Mouse (Mus musculus): Measurements from ENCODE around the gene Olfr129. TPM values are rescaled to one million over a fixed set of nuclear protein-coding genes. Genes with fewer than 3 reads are reported as not detected.

Gene Olfr129
- polyA plus RNA-seq, 2 experiments: not detected

DNA sequence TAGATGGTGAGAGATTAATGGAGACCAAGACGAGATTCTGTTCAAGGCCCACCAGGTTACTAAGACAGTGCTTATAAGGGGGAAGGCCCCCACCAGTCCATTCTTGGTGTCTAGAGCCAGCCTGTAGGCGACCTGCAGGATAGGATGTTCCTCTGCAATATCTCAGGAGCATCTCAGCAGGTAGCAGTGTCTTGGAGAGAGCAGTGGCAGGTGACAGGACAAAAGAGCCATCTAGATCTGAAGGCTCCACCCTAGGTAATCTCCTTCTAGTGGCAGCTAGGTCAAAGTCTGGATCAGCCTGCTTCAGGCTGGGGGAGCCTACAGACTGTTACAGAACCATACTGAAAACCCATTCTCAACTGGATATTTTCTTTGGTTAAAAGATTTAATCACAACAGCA, 54.9 kb downstream of the Olfr129 start:
- 60% methylated on average over 2 of the region's 2 CpGs for WGBS
- Histone ChIP-seq H3K4me1 (ENCODE audit: control insufficient read depth, insufficient read depth, low read length) (no peaks in the 10 kb centered on the region), H3K36me3 (ENCODE audit: control insufficient read depth, insufficient read depth, low read length) (no peaks in the 10 kb centered on the region), H3K27ac (replicated peaks; ENCODE audit: low read depth, low read length) (no peak overlapping the region), H3K4me3 (replicated peaks; ENCODE audit: low read length) (no peak overlapping the region), H3K9me3 (ENCODE audit: control insufficient read depth, low read length) (no peaks in the 10 kb centered on the region), H3K9ac (ENCODE audit: low read depth, low read length, severe bottlenecking) (no peak overlapping the region), H3K27me3 (ENCODE audit: control insufficient read depth, insufficient read depth, low read length) (no peaks in the 10 kb centered on the region), H3K4me2 (replicated peaks; ENCODE audit: low read depth, low read length, severe bottlenecking) (no peak overlapping the region)
- no peak for ATAC-seq (ENCODE audit: low FRiP score, low read depth)
- no peak for TF ChIP-seq POLR2A (IDR thresholded peaks at IDR 0.05; ENCODE audit: borderline replicate concordance, extremely low read depth, insufficient read depth, insufficient read length)
- DNase-seq (ENCODE audit: low spot score): no peak

Other genes starting within 250 kb of the Olfr129 start
- not detected in 2 replicates for gene Olfr125, start 227.1 kb downstream of the Olfr129 start, polyA plus RNA-seq (2012; rRNA removed)
- gene Olfr125, start 227.1 kb downstream of the Olfr129 start, polyA plus RNA-seq (2014; fragmentation: Nextera tagmentation; extraction: Ambion mirVana): not detected in 2 replicates
- not detected in 2 replicates for gene Olfr126, start 212.6 kb downstream of the Olfr129 start, polyA plus RNA-seq (2012; rRNA removed)
- gene Olfr126, start 212.6 kb downstream of the Olfr129 start, polyA plus RNA-seq (2014; fragmentation: Nextera tagmentation; extraction: Ambion mirVana): not detected in 2 replicates
- gene Olfr127, start 159.6 kb downstream of the Olfr129 start, polyA plus RNA-seq (2012; rRNA removed): not detected in 2 replicates
- not detected in 2 replicates for gene Olfr127, start 159.6 kb downstream of the Olfr129 start, polyA plus RNA-seq (2014; fragmentation: Nextera tagmentation; extraction: Ambion mirVana)
- not detected in 2 replicates for gene Olfr128, start 139.5 kb downstream of the Olfr129 start, polyA plus RNA-seq (2012; rRNA removed)
- not detected in 2 replicates for gene Olfr128, start 139.5 kb downstream of the Olfr129 start, polyA plus RNA-seq (2014; fragmentation: Nextera tagmentation; extraction: Ambion mirVana)
- gene Olfr761, start 107.0 kb downstream of the Olfr129 start, polyA plus RNA-seq (2012; rRNA removed): not detected in 2 replicates
- gene Olfr761, start 107.0 kb downstream of the Olfr129 start, polyA plus RNA-seq (2014; fragmentation: Nextera tagmentation; extraction: Ambion mirVana): not detected in 2 replicates
- not detected in 2 replicates for gene Olfr130, start 3.8 kb upstream of the Olfr129 start, polyA plus RNA-seq (2012; rRNA removed)
- not detected in 2 replicates for gene Olfr130, start 3.8 kb upstream of the Olfr129 start, polyA plus RNA-seq (2014; fragmentation: Nextera tagmentation; extraction: Ambion mirVana)
- not detected in 2 replicates for gene Olfr131, start 28.6 kb upstream of the Olfr129 start, polyA plus RNA-seq (2012; rRNA removed)
- not detected in 2 replicates for gene Olfr131, start 28.6 kb upstream of the Olfr129 start, polyA plus RNA-seq (2014; fragmentation: Nextera tagmentation; extraction: Ambion mirVana)
- gene Olfr132, start 74.4 kb upstream of the Olfr129 start, polyA plus RNA-seq (2012; rRNA removed): not detected in 2 replicates
- gene Olfr132, start 74.4 kb upstream of the Olfr129 start, polyA plus RNA-seq (2014; fragmentation: Nextera tagmentation; extraction: Ambion mirVana): not detected in 2 replicates
- not detected in 2 replicates for gene Olfr133, start 85.2 kb upstream of the Olfr129 start, polyA plus RNA-seq (2012; rRNA removed)
- not detected in 2 replicates for gene Olfr133, start 85.2 kb upstream of the Olfr129 start, polyA plus RNA-seq (2014; fragmentation: Nextera tagmentation; extraction: Ambion mirVana)
- not detected in 2 replicates for gene Olfr134, start 111.3 kb upstream of the Olfr129 start, polyA plus RNA-seq (2012; rRNA removed)
- gene Olfr134, start 111.3 kb upstream of the Olfr129 start, polyA plus RNA-seq (2014; fragmentation: Nextera tagmentation; extraction: Ambion mirVana): not detected in 2 replicates
- gene Olfr135, start 144.3 kb upstream of the Olfr129 start, polyA plus RNA-seq (2012; rRNA removed): not detected in 2 replicates
- not detected in 2 replicates for gene Olfr135, start 144.3 kb upstream of the Olfr129 start, polyA plus RNA-seq (2014; fragmentation: Nextera tagmentation; extraction: Ambion mirVana)
- gene Olfr138, start 201.0 kb upstream of the Olfr129 start, polyA plus RNA-seq (2012; rRNA removed): not detected in 2 replicates
- not detected in 2 replicates for gene Olfr138, start 201.0 kb upstream of the Olfr129 start, polyA plus RNA-seq (2014; fragmentation: Nextera tagmentation; extraction: Ambion mirVana)
- gene Olfr137, start 247.5 kb upstream of the Olfr129 start, polyA plus RNA-seq (2012; rRNA removed): not detected in 2 replicates
- gene Olfr137, start 247.5 kb upstream of the Olfr129 start, polyA plus RNA-seq (2014; fragmentation: Nextera tagmentation; extraction: Ambion mirVana): not detected in 2 replicates